Mouse (Mus musculus) liver, embryonic 16.5 days (tissue): Measurements from ENCODE around the gene Hist2h2ac. TPM values are rescaled to one million over a fixed set of nuclear protein-coding genes. Genes with fewer than 3 reads are reported as not detected.
A peak's percentile ranks its signal among the peaks of the same experiment; 100 is the strongest.

Experiments
- ATAC-seq: fragments of 200-750 bp; cut with Nextera tagmentation; 2 replicates; pipeline ENCODE4 v1.8.0; 2017; ENCODE audit warnings: low read depth, mild to moderate bottlenecking, moderate number of reproducible peaks, moderate library complexity
- H3K27ac ChIP-seq: fragments of 300-500 bp; sonication (generic); 2 replicates; pipeline ENCODE4 v1.5.1; 2014; ENCODE audit warnings: mild to moderate bottlenecking, low read length
- H3K27me3 ChIP-seq: fragments of 300-500 bp; sonication (generic); 2 replicates; pipeline ENCODE4 v1.6.1; 2014; ENCODE audit warnings: low read depth, low read length, mixed read lengths; ENCODE audit not compliant: control insufficient read depth, insufficient read depth
- H3K36me3 ChIP-seq: fragments of 300-500 bp; sonication (generic); 2 replicates; pipeline ENCODE4 v1.6.1; 2014; ENCODE audit warnings: mild to moderate bottlenecking; ENCODE audit not compliant: control insufficient read depth, insufficient read depth
- H3K4me1 ChIP-seq: fragments of 300-500 bp; sonication (generic); 2 replicates; pipeline ENCODE4 v1.6.1; 2014; ENCODE audit warnings: low read depth, low read length, mixed read lengths; ENCODE audit not compliant: control insufficient read depth
- H3K4me2 ChIP-seq: fragments of 300-500 bp; sonication (generic); 2 replicates; pipeline ENCODE4 v1.6.1; 2014; ENCODE audit warnings: low read depth, low read length, mixed read lengths
- H3K4me3 ChIP-seq: fragments of 300-500 bp; sonication (generic); 2 replicates; pipeline ENCODE4 v1.5.1; 2014; ENCODE audit warnings: low read depth, mild to moderate bottlenecking, low read length
- H3K9ac ChIP-seq: fragments of 300-500 bp; sonication (generic); 2 replicates; pipeline ENCODE4 v1.6.1; 2014; ENCODE audit warnings: low read depth, low read length
- H3K9me3 ChIP-seq: fragments of 300-500 bp; sonication (generic); replicated peaks from 2 replicates; pipeline ENCODE4 v1.6.1; 2016; ENCODE audit warnings: low read length; ENCODE audit not compliant: control insufficient read depth
- WGBS: fragments of 180-500 bp; shearing (Covaris S2); extraction: QIAGEN DNeasy Blood & Tissue Kit; methylation state at CpG from one replicate; pipeline ENCODE4 v1.1.7; 2014; ENCODE audit not compliant: insufficient replicate concordance; 5-methylcytosine and 5-hydroxymethylcytosine counted together
- polyA plus RNA-seq: library from polyadenylated mRNA; unstranded; fragments of >200 nt; fragmentation: Nextera tagmentation; extraction: Ambion mirVana; gene quantifications from 2 replicates; pipeline ENCODE4 v1.2.1, GENCODE M21; 2015

Hist2h2ac gene
- polyA plus RNA-seq, 1 experiment from 2014 or later = 11.6 TPM

- Histone ChIP-seq H3K27ac (no peak overlapping the region; the same call in 1 of the 2 replicates), H3K9me3 (no peaks in the 10 kb centered on the region), H3K4me1 (peaks cover 14% of the 10 kb centered on the region), H3K4me3 (no peak overlapping the region), H3K27me3 (no peaks in the 10 kb centered on the region), H3K9ac (no peak overlapping the region), H3K4me2 (no peak overlapping the region), H3K36me3 (no peaks in the 10 kb centered on the region)
- 66% methylated on average over 2 of the region's 2 CpGs for WGBS
- no peak for ATAC-seq
Observed at GRCm38 (mm10) chr3:96234914-96235313, 14.2 kb upstream of the Hist2h2ac start.

GRCm38 (mm10) chr3:96231758-96232120 is 11.1 kb upstream of the Hist2h2ac start:
- H3K4me3 ChIP-seq = no peak overlapping the region
- 56% methylated on average over 2 of the region's 2 CpGs for WGBS
- ATAC-seq = no peak
- H3K27me3 ChIP-seq = no peaks in the 10 kb centered on the region
- no peaks in the 10 kb centered on the region for H3K36me3 ChIP-seq
- no peaks in the 10 kb centered on the region for H3K9me3 ChIP-seq
- peaks cover 10% of the 10 kb centered on the region for H3K4me1 ChIP-seq
- H3K4me2 ChIP-seq = no peak overlapping the region
- H3K27ac ChIP-seq = no peak overlapping the region
- H3K9ac ChIP-seq = no peak overlapping the region

- Histone ChIP-seq H3K27me3 (no peaks in the 10 kb centered on the region), H3K36me3 (no peaks in the 10 kb centered on the region), H3K4me3 (no peak overlapping the region), H3K4me1 (peaks cover 5% of the 10 kb centered on the region), H3K9me3 (no peaks in the 10 kb centered on the region), H3K4me2 (no peak overlapping the region), H3K27ac (no peak overlapping the region), H3K9ac (peak overlapping the region; percentile 4; the same call in 1 of the 2 replicates)
- 55% methylated on average over 4 of the region's 4 CpGs for WGBS
- no peak for ATAC-seq
Observed at GRCm38 (mm10) chr3:96230910-96231757, 10.5 kb upstream of the Hist2h2ac start.

- Histone ChIP-seq H3K27me3 (no peaks in the 10 kb centered on the region), H3K4me2 (no peak overlapping the region), H3K27ac (no peak overlapping the region), H3K36me3 (no peaks in the 10 kb centered on the region), H3K4me3 (no peak overlapping the region), H3K9ac (no peak overlapping the region), H3K9me3 (no peaks in the 10 kb centered on the region), H3K4me1 (peaks cover 6% of the 10 kb centered on the region)
- ATAC-seq = no peak
- WGBS = 32% methylated on average over 2 of the region's 2 CpGs
Observed at GRCm38 (mm10) chr3:96230404-96230803, 9.7 kb upstream of the Hist2h2ac start.

GRCm38 (mm10) chr3:96228828-96229227 is 8.1 kb upstream of the Hist2h2ac start:
- H3K27ac ChIP-seq = no peak overlapping the region
- H3K27me3 ChIP-seq = no peaks in the 10 kb centered on the region
- no peak for ATAC-seq
- H3K4me1 ChIP-seq = peaks cover 19% of the 10 kb centered on the region
- no peak overlapping the region for H3K9ac ChIP-seq
- no peak overlapping the region for H3K4me3 ChIP-seq
- 62% methylated on average over 2 of the region's 2 CpGs for WGBS
- no peaks in the 10 kb centered on the region for H3K9me3 ChIP-seq
- no peaks in the 10 kb centered on the region for H3K36me3 ChIP-seq
- no peak overlapping the region for H3K4me2 ChIP-seq

- ATAC-seq = peak; percentile 25; the same call in 1 of the 2 replicates
- Histone ChIP-seq H3K4me3 (no peak overlapping the region), H3K36me3 (no peaks in the 10 kb centered on the region), H3K9me3 (no peaks in the 10 kb centered on the region), H3K27me3 (no peaks in the 10 kb centered on the region), H3K27ac (no peak overlapping the region), H3K9ac (no peak overlapping the region), H3K4me2 (no peak overlapping the region), H3K4me1 (peaks cover 28% of the 10 kb centered on the region)
- 60% methylated on average over 8 of the region's 8 CpGs for WGBS
Observed at GRCm38 (mm10) chr3:96226695-96227648, 6.3 kb upstream of the Hist2h2ac start.

GRCm38 (mm10) chr3:96225421-96225820 is 4.7 kb upstream of the Hist2h2ac start:
- peak overlapping the region; percentile 55 for H3K9ac ChIP-seq
- WGBS = 48% methylated on average over 2 of the region's 2 CpGs
- H3K4me1 ChIP-seq = peaks cover 30% of the 10 kb centered on the region
- H3K9me3 ChIP-seq = no peaks in the 10 kb centered on the region
- H3K4me3 ChIP-seq = peak overlapping the region; percentile 28
- ATAC-seq = no peak
- peak overlapping the region; percentile 46 for H3K4me2 ChIP-seq
- H3K27me3 ChIP-seq = no peaks in the 10 kb centered on the region
- H3K36me3 ChIP-seq = no peaks in the 10 kb centered on the region
- peak overlapping the region; percentile 27; the same call in 1 of the 2 replicates for H3K27ac ChIP-seq

- Histone ChIP-seq H3K27me3 (no peaks in the 10 kb centered on the region), H3K27ac (peak overlapping the region; percentile 49), H3K9me3 (no peaks in the 10 kb centered on the region), H3K4me2 (peak overlapping the region; percentile 81), H3K36me3 (no peaks in the 10 kb centered on the region), H3K4me3 (peak overlapping the region; percentile 68), H3K9ac (peak overlapping the region; percentile 83), H3K4me1 (peaks cover 36% of the 10 kb centered on the region)
- no peak for ATAC-seq
- 78% methylated on average over 4 of the region's 4 CpGs for WGBS
Observed at GRCm38 (mm10) chr3:96222774-96223173, 2.1 kb upstream of the Hist2h2ac start.
